Mouse (Mus musculus) layer of hippocampus, adult 2 months (tissue): ENCODE measurements around the gene Intu. TPM values are rescaled to one million over a fixed set of nuclear protein-coding genes. Genes with fewer than 3 reads are reported as not detected.
A peak's percentile ranks its signal among the peaks of the same experiment; 100 is the strongest.

ENCODE experiments used
- DNase-seq, 2 experiments: peaks; one replicate each; pipeline ENCODE4 v3.0.0; 2022; ENCODE audit warnings: low spot score in 2 of 2
- H3K27ac ChIP-seq: fragments of 200-600 bp; 2 replicates; pipeline ENCODE4 v1.8.1; 2022
- H3K4me3 ChIP-seq: fragments of 200-600 bp; 2 replicates; pipeline ENCODE4 v1.8.1; 2022; ENCODE audit warnings: mild to moderate bottlenecking
- CTCF ChIP-seq: fragments of 200-600 bp; conservative IDR thresholded peaks from 2 replicates; pipeline ENCODE4 v1.8.1; 2022; ENCODE audit warnings: antibody characterized with exemption, mild to moderate bottlenecking, moderate library complexity
- total RNA-seq, 2 experiments: library from RNA; stranded (reverse); gene quantifications; 2 replicates each; pipeline ENCODE4 v1.2.3; 2021

Gene Intu
- total RNA-seq, 2 experiments from 2014 or later = 5.1 to 7.3 TPM

DNA sequence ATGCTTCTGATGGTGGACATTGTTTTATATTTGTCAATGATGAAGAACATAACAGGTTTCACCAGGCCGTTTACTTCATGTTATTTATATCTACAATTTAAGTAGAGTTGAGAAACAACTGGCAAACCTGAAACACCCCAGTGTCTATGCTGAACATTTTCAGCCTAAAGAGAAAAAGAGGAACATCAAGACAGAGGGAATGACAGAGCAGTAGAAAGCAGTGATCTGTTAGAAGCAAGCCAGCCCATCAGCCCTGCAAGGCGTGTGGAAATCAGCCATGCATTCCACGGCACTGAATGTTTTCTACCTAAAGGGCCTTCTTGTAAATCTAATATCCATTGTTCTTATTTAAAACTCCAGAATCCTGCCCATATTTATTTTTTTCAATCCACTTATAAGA is 12.8 kb upstream of the Intu start:
- no peak for DNase-seq
- H3K27ac ChIP-seq = no peak overlapping the region
- no peak overlapping the region for H3K4me3 ChIP-seq
- TF ChIP-seq CTCF = no peak

DNA sequence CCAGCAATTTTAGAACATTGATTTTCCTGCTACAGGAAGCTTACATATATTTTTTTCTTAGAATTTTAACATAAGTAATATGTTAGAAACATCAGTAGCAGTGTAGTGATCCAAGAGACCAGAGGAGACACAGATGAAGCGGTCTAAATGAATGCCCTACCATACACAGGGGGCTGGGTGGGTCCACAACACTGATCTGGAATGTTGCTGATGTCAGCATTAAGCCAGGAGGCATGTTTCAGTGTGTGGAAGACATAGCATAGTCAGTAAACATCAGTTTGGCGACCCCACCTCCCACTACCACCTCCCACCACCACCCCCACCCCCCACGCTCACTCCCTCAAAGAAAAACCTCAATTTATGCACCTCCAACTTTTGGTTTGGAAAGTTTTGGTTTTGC is 11.5 kb upstream of the Intu start:
- TF ChIP-seq CTCF = no peak

DNA sequence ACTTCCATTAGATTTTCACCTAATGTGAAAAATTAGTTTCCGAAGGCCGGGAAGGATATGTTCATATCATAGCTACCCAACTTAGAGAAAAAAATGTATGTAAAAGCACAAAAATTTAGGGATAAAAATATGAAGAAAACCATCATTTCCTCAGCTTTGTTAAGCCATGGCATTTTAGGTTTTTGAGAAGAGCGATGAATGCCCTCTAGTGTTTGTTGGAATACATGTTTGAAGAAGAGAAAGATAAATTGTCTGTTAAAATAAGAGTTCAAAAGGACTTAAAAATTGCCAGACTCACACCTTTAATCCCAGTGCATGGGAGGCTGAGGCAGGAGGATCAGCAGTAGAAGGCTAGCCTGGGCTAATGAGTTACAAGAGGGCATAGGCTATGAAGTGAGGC is 10.5 kb upstream of the Intu start:
- peak; percentile 76 for TF ChIP-seq CTCF
- Histone ChIP-seq H3K27ac (no peak overlapping the region), H3K4me3 (no peak overlapping the region)
- no peak for DNase-seq

More for the DNA sequence above, 11.5 kb upstream of the Intu start:
- no peak overlapping the region for H3K4me3 ChIP-seq
- no peak overlapping the region for H3K27ac ChIP-seq
- DNase-seq = no peak

DNA sequence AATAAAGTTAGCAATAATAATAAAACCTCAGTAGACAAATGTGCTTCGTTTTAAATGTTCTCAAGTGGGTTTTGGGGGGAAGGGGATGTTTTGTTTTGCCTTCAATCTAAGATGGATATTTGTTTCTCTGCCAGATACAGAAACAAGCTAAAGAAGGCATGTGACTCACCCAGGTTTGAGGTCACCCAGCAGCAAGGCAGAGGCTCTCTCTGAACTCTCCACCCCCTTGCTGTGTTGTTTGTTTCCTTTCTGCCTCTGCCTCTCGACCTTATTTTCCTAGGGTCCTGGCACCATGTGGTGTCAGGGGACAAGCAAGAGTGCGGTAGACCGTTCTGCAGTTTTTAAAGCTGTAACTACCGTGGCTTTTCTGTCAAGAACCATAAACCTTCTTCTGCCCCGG is 8.6 kb upstream of the Intu start:
- TF ChIP-seq CTCF = no peak
- no peak for DNase-seq

DNA sequence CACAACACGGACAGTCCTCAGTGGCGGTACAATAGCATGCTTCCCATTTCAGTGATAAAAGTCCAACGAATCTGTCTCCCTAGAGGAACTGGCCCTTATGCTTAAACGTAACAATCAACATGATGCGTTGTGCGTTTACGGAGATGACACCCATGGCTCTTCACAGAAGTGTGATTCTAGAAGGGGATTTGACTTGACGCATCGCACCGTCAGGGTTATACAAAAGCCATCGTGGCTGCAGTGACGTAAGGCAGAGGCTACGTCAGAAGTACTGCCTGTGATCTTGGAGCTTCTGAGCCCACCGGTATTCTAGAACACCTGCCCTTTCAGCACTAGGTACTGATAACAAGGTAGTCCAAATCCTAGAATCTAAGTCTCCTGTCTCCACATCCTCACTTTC is 8.2 kb upstream of the Intu start:
- no peak overlapping the region for H3K4me3 ChIP-seq
- DNase-seq = no peak
- no peak overlapping the region for H3K27ac ChIP-seq
- no peak for TF ChIP-seq CTCF

More for the DNA sequence above, 8.6 kb upstream of the Intu start:
- no peak overlapping the region for H3K4me3 ChIP-seq
- no peak overlapping the region for H3K27ac ChIP-seq

DNA sequence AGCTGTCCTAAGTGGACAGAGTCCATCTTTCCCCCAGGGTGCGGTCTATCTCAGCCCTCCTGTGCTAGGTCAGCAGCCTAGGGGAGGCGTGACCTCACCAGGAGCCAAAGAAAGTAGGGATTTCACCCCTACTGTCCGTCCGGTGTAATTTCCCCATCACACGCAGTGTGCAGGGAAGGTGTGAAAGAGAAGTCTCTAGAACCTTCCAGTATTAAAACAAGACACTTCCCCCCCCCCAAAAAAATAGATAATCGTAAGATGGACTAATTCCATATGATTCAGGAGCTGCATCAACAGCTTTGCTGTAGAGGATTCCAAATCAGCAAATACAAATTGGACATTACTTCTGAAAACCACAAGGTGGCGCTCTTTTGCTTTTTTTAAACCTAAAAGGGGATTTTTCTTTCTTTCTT is 7.7 kb upstream of the Intu start:
- peak; percentile 77 for TF ChIP-seq CTCF
- H3K27ac ChIP-seq = no peak overlapping the region
- no peak overlapping the region for H3K4me3 ChIP-seq
- DNase-seq = no peak

DNA sequence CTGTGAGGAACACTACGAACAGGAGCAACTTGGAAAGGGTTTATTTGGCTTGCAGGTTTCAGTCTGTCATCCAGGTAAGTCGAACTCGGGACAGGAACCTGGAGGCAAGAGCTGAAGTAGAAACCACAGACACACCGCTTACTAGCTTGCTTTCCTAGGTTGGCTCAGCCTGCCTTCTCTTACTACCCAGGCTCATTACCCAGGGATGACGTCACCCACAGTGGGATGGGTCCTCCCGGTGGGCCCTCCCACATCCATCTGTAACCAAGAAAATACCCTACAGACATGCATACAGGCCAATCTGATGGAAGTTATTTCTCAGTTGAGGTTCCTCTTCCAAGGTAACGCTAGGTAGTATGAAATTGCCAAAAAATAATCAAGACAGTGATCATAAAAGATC is 6.2 kb upstream of the Intu start:
- TF ChIP-seq CTCF = no peak
- Histone ChIP-seq H3K27ac (no peak overlapping the region), H3K4me3 (no peak overlapping the region)
- DNase-seq = no peak

DNA sequence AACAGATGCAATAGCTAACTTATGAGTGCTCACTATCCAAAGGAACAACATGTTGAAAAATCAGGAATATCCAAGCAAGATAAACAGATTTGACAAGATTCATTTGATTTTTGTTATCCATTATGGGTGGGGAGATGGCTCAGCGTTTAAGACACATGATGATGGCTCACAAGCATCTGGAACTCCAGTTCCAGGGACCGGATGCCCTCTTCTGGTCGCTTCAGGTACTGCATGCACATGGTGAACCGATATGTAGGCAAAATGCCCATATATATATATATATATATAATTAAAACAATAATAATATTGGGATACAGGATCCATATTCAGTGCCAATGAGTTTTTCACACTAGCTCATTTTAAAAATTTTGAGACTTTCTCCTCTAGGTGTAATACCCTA is 5.7 kb upstream of the Intu start:
- peak; percentile 90 for TF ChIP-seq CTCF
- peak in 1 of 2 experiments; percentile 53 for DNase-seq
- no peak overlapping the region for H3K4me3 ChIP-seq
- H3K27ac ChIP-seq = no peak overlapping the region

DNA sequence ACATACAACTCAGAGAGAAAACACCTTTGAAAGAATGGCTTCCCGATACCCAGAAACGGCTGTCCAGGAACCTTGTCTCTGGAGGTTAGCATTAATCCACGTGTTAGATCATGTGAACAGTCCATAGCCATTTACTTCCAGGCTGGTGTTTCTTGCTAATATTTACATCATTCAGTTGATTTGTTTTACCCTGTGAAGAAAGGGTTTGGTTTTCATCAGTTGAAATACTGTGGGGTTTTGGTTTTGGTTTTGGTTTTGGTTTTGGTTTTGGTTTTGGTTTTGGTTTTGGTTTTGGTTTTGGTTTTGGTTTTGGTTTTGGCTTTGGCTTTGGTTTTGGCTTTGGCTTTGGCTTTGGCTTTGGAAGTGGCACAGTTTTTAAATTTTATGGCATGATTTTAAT is 5.0 kb upstream of the Intu start:
- Histone ChIP-seq H3K4me3 (no peak overlapping the region), H3K27ac (no peak overlapping the region)
- no peak for TF ChIP-seq CTCF
- DNase-seq = no peak

DNA sequence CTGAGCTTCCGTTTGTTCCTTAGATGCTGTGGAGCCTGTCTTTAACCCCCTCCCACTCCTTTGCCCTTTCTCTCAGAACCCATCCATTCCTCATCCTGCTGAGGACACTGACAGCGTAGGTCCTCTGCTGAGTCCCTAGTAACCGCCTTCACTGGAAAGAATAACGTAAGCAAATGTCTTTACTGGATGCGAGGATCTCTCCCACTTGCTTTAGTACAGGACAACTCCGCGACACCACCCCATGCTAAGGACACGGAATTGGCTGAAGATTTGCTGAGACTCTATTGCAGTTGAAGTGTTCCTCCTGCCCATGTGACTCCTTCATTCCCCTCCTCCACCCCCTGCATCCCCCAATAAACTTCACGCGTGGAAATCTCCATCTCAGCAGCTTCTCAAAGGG is 3.9 kb upstream of the Intu start:
- DNase-seq = no peak
- no peak for TF ChIP-seq CTCF
- H3K4me3 ChIP-seq = no peak overlapping the region
- H3K27ac ChIP-seq = no peak overlapping the region

DNA sequence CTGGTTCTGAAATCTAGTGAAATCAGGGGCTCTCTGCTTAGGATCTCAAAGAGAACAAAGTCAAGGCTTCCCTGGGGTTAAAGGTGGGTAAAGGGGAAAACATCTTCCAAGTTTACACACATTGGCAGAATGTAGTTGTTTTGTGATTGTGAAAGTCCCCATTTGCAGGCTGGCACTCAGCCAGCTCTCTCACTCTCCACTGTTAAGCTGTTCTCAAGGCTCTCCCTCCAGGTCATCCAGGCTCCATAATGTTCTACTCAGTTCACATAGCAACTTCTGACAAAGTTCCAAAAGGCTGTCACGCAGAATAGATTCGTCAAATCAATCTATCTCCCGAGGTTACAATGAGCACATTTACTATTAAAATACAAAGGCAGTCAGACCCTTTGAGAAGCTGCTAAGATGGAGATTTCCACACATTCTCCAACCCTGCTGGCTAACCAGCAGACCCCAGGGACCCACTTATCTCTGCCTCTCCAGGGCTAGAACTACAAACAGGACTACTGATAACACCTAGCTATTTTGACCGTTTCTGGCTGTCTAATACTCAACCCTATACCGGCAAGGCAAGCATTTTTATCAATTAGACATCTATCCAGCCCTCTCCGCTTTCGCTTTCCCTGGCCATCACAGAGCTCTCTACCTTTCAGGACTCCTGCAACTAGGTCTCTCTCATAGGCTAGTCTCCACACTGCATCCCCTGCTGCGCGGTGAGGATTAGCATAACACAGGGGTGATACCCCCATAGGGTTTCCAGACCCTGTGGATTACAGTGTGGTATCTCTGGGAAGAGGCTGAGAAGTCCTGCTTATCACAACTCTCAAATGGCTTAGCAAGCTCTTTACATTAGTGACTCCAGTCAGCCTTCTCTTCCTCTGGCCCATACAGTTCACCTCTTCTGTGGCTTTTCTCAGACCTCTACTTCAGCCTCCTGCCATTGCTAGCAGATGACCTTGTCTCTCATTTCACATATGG is 2.8 kb upstream of the Intu start:
- no peak overlapping the region for H3K4me3 ChIP-seq
- DNase-seq = no peak
- H3K27ac ChIP-seq = no peak overlapping the region
- TF ChIP-seq CTCF = no peak

DNA sequence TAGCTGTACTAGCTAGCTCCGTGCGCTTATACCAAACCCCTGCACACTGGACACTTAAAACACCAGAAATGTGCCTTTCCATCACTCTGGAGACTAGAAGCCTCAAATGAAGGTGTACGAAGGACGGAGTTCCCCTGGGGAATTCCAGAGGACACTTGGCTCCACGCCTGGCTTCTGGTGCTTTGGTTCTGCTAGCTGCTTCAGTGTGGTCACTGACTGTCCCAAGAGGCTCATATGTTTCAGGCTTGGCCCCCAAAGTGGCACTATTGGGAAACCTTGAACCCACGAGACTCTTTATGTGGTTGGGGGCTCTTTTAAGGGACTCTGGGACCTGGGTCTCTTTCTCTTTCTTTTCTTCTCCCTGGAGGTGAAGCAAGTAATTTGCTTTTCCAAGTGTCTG is 2.1 kb upstream of the Intu start:
- H3K27ac ChIP-seq = no peak overlapping the region
- DNase-seq = no peak
- TF ChIP-seq CTCF = no peak
- no peak overlapping the region for H3K4me3 ChIP-seq

DNA sequence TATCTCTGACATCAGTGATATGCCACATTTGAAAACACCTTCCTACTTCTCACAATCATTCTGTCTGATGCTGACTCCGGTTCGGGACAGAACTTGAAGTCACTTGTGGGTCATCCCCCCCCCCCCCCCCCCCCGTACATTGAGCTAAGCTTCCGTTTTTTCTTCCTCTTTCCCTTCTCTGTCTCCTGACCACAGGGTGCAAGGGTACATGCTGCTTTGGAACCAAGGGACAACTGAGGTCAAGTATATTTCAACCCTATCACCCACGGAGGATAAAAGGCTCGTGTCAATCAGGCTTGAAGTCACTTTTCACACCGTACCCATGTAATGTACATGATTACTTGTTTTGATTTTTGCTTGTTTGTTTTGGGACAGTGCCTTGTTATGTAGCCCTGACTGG is 241 bp upstream of the Intu start:
- Histone ChIP-seq H3K27ac (no peak overlapping the region), H3K4me3 (peak overlapping the region; percentile 67)
- DNase-seq = no peak
- TF ChIP-seq CTCF = no peak

DNA sequence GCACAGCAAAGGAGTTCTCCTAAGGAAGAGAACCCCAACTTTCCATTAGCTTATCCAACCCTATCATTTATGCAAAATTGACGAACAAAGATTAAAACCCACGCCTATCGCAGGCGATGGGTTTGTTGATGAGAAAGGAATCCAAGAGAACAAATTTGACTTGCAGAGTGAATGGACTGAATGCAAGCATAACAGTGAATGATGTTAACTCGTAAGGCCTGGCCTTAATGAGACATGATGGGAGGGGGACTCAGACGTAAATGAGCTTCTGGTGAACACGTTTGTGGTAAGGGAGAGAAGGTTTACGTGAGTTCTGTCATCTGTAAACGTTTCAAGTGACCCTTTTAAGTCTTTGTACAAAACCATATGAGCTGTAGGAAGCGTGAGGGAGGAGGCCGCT is 1.2 kb downstream of the Intu start:
- Histone ChIP-seq H3K27ac (no peak overlapping the region), H3K4me3 (peak overlapping the region; percentile 67)
- TF ChIP-seq CTCF = no peak
- DNase-seq = no peak
